Mouse (Mus musculus) kidney, postnatal 4 days (tissue): Measurements from ENCODE around the gene Brat1.

Experiments
- DNase-seq, 2 experiments: peaks; one replicate each; pipeline ENCODE4 v3.0.0; 2021; ENCODE audit warnings: mixed read lengths in 2 of 2

The Brat1 gene

DNA sequence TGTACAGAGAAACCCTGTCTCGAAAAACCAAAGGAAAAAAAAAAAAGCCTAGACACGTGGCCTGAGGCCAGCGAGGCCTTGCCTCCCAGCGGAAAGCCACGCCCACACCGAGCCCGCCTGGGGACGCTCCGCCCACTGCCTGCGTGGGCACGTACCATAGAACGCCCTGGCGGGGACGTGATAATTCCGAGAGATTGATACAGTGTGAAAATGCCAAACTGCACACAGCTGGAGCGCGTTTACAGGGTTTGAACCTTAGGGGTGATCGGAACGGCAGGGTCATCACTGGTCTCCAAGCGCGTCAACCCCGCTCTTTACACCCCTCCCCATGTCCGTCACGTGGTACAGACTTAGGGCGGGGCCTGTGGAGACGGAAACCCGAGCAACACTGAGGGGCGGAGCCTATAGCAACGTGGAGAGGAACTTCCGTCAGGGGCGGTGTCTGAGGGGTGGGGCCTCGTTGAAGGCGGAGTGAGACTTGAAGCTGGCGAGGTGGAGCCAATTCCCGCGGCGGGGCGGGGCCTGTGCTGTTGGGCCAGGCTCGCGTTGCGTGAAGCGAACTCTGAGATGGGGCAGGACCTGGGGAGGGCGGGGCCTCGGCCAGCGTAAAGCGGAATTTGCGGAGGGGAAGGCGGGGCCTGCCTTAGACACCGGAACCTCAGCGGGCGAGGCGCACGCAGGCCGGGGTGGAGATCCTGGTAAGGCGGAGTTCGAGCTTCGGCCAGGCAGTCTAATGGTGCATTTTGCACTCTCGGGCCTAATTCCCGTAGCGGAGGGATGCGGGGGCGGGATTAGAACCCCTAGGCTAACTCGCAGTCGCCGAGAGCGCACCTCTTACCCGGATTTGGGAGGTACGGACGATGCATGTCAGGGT is at the start of gene Brat1:
Brat1 (plus strand) TSS at position 634 of the 874 bp plus-strand sequence.
- DNase-seq, result peak; percentile 100

DNA sequence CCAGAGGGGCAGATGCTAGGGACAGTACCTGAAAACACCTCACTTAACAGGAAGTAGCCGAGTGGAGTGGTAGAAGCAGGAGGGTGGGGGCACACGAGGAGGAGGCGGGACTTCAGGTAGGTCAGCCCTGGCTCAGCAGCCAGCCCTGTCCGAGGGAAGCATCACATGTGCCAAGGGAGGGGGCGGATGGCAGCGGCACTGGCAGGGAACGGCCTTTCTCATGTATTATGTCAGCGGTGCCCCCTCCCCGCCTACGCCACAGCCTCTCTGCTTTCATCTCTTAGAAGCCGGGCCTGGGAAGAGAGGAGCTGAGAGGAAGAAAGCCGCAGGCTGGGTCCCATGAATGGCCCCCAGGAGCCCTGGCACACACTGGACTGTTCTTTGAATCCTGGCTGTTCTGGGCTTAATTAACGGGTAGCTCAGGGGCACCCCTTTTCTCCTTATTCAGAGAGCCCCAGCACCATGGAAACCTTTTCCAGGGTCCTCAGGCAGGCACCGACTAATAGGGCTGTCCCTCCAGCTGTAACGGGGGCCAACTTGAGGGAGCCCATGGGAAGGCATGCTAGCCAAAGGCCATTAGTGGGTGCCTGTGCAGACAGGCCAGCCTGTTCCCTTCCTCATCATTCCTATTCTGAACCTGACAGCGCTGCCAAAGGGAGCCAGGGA is 45.1 kb upstream of the Brat1 start:
- peak in 1 of 2 experiments; percentile 45 for DNase-seq

DNA sequence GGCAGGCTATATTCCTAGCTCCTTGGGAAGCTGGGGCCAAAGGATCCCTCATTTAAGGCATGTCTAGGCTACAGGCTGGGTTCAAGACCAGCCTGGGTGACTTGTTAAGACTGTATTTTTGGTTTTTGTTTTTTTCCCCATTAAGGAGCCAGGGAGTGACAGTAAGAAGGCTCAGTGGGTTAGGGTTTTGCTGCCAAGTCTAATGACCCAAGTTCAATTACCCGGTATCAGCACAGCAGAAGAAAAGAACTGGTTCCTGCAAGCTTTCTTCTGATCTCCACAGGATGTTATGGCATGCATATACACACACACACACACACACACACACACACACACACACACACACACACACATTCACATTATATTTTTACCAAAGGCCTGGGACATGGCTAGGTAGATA is 44.4 kb upstream of the Brat1 start:
- no peak for DNase-seq

DNA sequence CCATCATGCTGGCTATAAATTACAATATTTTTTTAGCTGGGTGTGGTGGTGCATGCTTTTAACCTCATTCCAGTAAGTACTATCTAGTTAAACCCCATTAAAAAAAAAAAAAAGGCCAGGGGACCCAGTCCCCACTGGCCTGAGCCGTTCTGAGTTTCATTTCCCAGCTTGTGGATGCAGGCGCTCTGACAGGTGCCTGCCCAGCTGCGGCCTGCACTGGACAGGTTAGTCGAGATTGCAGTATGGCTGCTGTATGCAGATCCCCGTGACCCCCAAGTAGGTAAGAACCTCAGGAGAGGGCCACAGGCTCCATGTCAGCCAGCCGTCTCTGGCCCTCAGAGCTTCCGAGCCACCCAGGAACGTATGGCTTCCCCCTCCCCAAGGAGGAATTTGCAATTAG is 43.4 kb upstream of the Brat1 start:
- no peak for DNase-seq

DNA sequence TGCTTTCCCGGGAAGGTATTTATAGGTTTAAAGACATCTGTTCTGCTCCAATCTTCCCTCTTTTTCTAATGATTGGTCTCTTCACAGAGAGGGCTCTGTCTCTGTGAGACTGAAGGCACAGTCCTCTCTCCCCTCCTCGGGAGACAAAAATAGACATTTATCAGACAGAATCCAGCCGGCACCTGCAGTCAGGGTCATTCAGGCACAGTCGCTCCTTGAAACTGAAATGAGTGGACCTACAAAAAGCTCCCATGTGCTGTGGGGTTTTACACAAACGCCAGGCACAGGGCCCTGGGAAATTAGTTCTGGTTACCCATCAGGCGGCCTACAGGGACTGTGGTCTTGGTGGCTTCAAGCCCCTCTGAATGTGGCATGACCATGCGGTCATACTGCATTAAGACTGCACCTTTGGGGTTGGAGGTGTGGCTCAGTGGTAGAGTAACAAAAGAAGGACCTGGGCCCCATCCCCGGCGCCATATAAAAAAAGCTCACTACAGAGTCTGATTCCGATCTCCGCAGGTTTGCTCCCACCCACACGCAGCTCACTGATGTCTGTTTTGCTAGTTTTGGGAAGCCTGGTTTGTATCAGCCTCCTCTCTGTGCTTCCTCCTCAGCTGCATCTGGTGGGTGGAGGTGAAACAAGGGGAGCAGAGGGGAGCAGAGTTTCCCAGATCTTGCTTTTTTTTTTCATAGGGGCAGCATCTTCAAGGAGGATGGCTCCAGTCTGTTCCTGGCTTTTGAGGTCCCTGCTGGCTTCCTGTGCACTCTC is 42.8 kb upstream of the Brat1 start:
- no peak for DNase-seq

DNA sequence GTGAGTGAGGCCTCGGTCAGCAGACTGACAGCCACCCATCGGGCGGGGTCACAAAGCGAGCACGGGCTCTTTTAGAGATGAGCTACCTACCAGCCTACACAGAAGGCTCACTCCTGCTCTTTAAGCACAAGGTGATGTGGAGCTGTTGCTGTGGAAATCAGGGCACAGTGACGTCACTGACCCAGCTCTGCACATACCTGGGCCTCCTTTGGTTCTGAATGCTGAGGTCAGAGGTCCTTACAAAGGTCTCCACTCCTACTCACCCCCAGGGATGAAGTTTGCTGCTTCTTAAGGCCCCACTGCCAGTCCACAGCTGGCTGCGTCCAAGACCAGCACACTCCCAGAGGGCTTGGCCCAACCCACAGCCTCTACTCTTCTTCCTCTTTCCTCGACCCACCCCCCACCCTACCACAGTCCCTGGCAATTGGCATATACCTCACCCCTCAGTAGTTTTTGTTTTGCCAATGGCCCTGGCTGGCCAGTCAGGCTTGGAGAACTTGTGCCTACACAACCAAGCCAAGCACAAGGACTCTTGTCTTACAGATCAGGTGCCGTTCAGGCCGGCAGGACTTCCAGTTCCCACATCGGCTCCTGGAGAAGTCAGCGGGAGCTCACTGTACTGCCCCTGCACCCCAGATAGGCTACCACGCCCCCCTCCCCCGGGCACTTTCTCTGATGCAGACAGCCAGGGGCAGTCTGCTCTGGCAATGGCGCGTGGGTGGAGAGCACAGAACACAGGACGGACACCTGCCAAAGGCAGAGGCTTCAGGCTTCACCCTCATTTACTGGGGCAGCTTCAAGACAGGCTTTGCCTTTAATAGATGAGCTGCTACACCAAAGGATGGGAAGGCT is 41.8 kb upstream of the Brat1 start:
- DNase-seq, result peak in 1 of 2 experiments; percentile 52

DNA sequence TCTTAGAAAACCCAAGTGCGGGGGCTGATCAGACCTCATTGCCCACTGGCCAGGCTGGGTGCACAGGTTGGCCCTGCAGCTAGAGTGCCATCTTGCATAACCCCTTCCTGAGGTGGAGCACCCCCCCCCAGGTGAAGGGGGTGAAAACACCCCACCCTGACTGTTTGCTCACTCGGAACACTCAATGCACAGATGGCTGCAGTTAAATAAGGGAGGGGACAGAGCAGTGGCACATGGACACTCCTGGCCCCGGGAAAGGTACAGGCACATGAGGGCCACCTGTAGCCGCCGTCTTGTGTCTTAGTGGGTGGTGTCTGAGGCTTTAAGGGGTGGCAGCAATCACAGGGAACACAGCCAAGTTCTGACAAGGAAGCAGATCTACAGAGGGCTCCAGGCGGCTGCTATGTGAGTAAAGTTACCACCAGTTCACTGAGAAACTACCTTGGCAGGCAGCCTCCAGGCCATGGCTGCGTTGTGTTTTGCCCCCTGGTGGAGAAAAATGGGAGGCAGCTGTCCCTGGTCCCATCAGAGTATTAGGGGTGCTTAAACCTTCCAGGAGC is 41.1 kb upstream of the Brat1 start:
- DNase-seq, result peak; percentile 80 to 85

DNA sequence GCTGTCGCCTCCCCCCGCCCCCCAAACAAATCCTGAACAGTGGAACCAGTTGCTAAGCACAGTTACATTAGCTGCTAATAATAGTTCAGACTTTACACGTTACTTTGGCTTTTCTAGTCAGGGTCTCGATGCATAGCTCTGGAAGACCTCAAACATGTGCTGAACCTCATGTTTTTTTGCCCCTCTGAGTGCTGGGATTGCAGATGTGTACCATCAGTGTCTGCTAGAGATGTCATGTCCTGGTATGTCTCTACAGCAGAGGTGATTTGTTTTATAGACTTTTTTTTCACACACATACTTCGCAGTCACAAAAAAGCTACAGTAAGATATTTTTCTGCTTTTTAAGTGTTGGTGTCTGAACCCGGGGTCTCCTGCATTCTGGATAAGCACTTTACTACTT is 32.7 kb upstream of the Brat1 start:
- no peak for DNase-seq

DNA sequence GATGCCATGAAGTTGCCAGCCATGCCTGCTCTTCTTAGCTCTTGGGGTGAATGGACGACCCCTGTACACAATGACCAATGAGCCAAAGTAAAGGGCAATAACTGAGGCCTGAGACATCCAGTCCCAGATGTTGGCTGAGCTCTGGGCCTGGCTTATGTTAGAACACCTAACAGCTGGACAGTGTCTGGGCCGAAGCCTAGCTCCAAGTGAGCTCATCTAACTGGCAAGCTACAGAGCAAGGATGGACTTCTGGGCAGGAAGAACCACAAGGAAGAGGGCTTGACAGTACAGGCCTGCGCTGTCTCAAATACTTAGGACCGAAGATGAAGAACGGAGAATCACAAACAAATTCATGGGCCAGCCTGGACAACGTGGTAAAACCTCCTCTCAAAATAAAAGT is 32.2 kb upstream of the Brat1 start:
- peak in 1 of 2 experiments; percentile 40 for DNase-seq

DNA sequence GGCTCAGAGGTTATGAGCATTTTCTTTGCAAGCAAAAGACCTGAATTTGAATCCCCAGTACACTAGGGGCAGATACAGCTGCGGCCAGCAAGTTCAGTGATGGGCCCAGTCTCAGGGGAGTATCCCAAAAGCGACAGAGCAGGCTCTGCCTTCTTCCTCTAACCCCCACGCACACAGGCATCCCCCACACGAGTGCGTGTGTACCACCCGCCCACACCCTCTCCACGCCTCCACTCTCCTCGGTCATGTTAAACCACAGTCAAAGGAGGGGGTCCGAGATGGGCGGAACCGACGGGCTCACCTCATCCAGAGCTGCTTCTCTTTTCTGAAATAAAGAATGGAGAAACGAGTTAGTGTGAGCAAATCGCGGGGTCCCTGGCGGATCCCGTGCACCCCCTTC is 30.8 kb upstream of the Brat1 start:
- no peak for DNase-seq

DNA sequence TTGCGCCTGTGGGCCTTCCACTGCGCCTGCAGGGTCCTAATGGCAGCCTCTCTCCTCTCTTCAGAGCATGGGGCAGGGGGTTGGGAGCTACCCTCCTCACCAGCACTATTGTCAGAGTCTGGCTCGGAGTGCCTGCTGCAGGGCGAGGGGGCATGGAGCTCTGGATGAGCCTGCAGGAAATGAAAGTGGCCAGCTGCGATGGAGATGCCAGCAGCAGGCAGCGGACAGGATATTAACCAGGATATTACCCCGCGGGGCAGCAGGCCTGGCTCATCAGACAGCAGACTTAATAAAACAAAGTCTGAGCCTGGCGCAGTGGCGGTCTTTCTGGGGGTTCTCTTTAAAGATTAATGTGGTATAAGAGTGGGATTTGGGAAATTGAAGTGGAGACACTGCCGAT is 29.7 kb upstream of the Brat1 start:
- DNase-seq, result no peak

DNA sequence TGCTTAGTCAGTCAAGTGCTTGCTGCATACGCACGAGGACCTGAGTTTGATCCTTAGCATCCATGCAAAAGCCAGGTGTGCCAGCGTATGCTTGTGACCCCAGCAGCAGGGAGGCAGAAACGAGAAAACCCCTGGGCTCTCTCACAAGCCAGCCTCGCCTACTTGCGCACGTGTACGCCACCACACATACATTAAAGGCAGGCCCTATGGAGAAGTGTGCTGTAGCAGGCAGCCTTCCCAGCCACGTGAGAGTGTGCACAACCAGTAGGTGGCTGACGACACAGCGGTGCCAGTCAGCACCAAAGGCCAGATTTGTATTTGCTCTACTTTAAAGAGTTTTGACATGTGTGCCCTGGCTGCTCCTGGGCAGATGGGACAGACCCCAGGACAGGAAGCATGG is 29.2 kb upstream of the Brat1 start:
- DNase-seq, result no peak

DNA sequence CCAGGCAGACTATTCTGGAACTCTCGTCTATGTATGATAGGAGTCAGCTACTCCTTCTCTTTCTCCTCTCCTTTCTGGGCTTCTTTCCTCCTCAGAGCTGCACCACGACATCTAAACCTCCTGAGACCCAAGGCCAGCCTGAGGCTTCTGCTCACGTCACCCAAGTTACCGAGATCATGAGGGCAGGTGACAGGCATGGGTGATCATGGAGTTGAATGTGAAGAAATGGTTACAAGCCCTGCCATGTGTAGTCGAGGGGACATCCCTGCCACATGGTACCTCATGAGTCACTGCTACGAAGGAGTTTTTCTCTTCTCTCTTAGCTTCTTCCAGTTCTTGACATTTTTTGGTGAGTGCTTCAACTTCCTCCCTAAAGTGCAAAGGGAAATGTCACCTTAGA is 27.7 kb upstream of the Brat1 start:
- DNase-seq, result no peak

DNA sequence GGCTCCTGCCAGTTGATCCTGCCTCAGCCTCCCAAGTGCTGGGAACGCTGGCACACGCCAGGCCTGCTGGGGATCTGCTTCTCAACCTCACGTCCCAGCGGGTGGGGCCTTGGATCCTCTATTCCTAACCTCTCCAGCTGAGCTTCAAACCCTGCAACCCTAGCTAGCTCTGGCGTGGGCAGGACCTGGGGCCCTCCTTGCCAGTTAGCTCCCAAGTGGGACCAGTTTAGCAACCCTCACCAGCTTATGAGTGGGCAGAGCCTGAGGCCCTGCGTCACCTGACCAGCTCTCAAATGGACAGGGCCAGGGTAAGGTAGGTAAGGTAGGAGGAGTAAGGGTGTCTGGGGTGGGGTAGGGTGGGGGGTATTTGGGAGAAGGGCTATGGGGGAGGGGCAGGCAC is 24.8 kb upstream of the Brat1 start:
- DNase-seq, result no peak

DNA sequence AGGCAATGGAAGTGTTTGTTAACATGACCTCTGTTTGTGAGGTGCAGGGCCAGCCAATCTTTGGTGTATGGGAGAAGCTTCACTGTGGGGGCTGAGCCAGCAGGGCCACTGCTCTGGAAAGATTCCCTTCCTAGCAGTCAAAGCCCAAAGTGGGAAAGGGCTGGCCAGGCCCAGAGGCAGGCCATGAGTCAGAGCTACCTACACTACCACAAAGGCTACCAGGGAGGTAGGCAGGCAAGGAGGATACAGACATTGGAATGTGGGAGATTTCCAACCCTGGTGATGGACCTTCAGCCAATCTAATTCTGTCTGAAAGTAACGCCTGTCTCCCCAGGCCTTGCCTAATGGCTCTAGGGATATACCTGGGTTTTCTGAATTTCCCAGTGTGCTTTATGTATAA is 23.9 kb upstream of the Brat1 start:
- no peak for DNase-seq

DNA sequence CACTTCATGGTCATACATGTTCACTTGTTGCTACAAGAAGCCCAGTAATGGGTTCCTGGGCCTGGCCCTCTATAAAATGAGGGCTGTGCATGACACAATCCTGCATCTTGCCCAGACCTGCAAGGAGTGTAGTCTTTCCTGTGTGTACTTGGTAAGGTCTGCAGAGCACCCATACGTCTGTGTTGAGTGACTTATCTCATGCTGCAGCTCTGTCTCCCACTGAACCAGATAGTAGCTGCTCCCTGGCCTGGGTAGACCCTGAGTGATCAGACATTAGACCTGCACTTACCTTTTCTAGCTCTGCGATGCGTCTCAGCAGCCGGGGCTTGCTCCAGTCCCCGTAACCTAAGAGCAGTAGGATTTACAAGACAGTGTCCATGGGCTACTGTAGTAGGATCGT is 22.7 kb upstream of the Brat1 start:
- DNase-seq, result no peak

DNA sequence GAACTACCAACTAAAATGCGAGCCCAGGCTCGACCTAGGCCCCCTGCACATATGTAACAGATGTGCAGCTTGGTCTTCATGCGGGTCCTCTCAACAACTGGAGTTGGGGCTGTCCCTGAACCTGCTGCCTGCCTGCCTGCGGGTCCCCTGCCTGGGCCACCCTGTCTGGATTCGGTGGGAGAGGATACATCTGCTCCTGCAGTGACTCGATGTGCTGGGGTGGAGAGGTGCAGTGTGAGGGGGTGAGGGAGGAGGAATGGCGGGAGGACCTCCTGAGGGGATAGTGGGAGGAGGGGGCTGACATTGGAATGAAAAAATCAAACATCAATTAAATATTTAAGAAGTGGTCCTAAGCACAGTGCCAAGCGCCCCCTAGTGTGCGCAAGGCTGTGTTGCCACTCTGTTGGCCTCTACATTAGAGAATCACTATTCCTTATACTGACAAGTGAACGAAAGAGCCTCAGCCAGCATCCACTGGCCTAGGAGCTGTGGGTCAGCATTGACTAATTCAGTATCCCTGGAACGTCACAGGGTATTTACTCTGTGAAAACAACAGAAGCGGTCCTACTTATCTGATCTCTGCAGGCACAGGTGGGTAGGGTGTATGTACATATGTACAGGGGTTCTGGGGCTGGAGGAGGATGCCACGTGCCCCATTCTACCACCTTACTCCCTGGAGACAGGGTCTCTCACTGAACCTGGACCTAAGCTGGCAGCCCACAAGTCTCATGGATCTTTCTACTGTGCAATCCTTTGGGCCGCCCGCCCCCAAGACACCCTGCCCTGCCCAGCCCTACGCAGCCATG is 20.3 kb upstream of the Brat1 start:
- peak; percentile 70 to 74 for DNase-seq

DNA sequence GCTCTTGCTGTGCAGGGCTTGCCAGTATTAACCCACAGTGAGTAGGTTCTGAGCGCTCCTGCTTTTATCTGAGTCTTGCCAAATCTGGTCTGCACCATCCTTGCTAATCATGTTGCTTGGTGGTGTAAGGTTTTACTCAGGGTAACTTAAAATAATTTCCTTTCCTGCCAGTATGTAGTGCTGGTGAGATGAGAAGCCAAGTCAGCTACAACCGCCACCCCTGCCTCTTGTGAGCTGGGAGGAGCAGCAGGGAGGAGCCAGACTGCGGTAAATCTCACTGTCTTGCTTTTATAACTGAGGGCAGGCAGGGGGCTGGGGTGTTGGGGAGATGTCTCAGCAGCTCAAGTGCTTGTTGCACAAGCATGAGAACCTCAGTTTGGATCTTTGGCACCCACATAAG is 16.4 kb upstream of the Brat1 start:
- DNase-seq, result no peak

DNA sequence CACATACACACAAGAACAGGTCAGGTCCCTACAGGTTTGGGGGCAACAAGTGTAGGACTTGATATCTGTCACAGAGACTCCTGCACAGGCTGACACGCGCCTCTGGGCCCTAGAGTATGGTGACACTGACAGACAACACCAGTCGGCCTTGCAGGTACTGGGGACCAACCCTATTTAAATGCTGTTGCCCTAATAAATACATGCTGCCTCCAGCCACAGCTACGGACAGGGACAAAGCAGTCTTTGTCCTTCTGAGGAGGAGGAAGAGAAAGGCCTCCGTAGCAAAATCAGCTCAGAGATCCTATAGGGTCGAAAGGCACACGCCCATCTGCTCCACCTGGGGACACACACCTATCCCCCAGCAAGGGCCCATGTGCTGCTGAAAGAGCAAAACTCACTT is 8.8 kb upstream of the Brat1 start:
- DNase-seq, result no peak

DNA sequence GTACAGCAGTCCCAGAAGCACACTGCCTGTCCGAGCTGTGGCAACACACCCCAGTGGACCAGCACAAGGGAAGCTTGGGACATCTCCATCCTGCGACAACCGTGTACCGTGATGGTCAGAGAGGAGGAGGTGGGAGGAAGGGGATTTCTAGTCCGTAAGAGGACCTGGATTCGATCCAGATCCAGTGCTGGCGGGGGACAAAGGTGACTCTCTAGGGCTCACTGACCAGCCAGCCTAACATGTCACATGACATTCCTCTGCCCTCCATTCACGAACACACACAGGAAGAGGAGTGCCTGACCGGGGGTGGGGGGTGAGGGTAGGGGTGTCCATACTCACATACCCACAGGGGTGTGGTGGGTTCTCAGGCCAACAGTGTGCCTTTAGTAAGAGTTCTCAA is 5.0 kb upstream of the Brat1 start:
- DNase-seq, result peak; percentile 20 to 45

DNA sequence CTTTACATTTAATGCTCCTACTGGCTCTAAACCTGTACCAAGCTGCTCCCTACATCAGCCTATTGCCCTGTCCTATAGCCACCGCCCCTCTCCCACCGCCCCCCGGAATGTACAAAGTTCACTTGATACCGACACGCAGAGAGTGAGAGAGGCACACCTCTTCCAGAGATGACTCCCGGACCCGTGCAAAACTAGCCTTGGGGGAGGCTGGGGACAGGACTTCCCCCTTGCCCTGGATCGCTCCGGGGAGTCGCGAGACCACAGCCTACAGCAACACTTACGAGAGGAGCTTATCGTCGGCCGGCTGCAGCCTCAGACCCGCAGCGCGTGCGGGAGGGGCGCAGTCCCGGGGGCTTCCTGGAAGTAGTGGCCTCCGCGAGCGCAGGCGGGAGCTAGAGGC is 3.1 kb upstream of the Brat1 start:
- DNase-seq, result peak in 1 of 2 experiments; percentile 59
